Mouse (Mus musculus): ENCODE measurements around the gene Nav2.

GRCm38 (mm10) chr7:49575226-49575625 is 666.7 kb downstream of the Nav2 start:
- no peak for TF ChIP-seq CTCF (IDR thresholded peaks at IDR 0.05)
- TF ChIP-seq EP300 (IDR thresholded peaks at IDR 0.05; ENCODE audit: insufficient read depth, low read depth, low read length) = no peak
- TF ChIP-seq POLR2A (IDR thresholded peaks at IDR 0.05; ENCODE audit: insufficient read depth, low read depth, low read length) = no peak

Data from heart, adult 2 months (tissue).